Mouse (Mus musculus) heart, adult 10 weeks (tissue): Measurements from ENCODE around the gene Alg5. TPM values are rescaled to one million over a fixed set of nuclear protein-coding genes. Genes with fewer than 3 reads are reported as not detected.

Experiments used
- polyA plus RNA-seq: library from polyadenylated mRNA; stranded (reverse); fragments of 350-450 nt; fragmentation: Illumina TruSeq; extraction: RNeasy Lipid Tissue Mini Kit (QIAGEN cat#74804); gene quantifications from one replicate; pipeline ENCODE4 v1.2.3, GENCODE M21; 2014; ENCODE audit warnings: low read depth, low replicate concordance

Alg5 gene
- polyA plus RNA-seq = 16.2 TPM

DNA sequence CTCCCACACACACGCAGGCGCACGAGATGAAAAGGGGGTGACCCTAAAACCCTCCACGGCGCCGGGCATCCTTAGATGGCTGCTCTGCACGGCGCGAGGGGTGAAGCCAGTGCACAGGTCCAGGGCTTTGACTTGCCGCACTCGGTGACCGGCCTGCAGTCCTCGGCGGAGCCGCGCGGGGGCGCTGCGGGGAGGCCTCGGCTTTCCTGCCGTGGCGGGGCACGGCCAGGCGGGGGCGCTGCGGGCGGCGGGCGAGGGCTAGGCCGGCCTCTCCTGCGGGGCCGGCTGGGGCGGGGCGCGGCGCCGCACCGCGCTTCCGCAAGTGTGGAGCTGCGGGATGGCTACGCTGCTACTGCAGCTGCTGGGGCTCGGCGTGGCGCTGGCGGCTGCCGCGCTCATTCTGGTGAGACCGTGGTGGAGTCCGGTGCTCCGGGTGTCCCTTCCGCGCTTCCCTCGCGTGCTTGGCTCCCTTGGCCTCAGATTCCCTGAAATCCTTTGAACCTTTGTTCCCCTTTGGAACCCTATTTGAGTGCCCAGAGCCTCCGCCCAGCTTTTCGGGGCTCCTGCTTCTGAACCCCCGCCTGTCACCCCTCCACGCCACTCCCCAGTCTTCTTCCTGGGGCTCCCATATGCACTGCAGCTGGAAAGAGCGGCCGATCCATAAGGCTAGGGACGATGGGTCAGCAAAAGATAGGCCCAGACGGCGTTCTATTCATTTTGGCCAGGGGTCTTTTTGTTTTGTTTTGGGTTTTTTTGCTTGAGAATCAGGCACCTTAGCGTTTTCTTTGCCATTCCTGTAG lies at the start of gene Alg5, which contains the start of gene Exosc8:
Alg5 (plus strand) TSS at position 293 of the 800 bp plus-strand sequence.
Exosc8 (minus strand) TSS at position 147 of the 800 bp plus-strand sequence.

DNA sequence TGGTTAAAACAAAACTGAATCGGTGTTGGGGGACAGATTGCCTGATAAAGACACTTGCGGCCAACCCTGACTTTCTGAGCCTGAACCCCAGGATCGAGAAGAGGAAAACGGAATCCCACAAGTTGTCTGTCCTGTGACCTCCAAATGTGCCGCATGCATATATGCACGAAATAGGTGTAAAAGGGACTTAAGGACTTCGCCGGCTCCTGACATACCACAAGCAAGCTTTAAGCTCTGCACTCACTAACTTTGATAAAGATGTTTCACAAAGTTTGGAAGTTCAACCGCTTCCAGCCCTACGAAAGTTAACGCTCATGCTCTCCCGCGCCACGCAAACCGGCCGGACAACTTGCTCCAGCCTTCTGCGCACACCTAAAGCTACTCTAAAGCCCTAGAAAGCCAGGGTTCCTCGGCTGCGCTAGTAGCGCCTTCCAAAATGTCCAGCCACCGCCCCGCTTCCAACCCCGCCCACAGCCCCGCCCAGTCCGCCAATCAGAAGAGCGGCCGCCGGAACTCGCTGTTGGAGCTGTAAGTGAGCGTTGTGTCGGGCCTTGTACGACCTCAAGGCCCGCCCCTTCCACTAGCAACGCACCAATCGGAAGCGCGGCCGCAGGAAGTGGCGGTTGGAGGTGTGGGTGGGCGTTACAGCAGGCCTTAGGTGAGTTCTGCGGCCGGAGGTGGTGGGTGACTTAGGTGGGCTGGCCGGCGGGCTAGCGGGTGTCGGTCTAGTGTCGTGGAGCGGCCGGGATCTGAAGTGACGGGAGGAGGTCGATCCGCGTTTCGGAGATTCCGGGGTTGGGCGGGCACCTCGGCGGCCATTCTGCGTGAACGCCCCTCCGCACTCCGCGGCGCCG lies 42.9 kb upstream of the Alg5 start, which contains the start of gene Supt20:
Supt20 (plus strand) TSS at position 606 of the 854 bp plus-strand sequence.

DNA sequence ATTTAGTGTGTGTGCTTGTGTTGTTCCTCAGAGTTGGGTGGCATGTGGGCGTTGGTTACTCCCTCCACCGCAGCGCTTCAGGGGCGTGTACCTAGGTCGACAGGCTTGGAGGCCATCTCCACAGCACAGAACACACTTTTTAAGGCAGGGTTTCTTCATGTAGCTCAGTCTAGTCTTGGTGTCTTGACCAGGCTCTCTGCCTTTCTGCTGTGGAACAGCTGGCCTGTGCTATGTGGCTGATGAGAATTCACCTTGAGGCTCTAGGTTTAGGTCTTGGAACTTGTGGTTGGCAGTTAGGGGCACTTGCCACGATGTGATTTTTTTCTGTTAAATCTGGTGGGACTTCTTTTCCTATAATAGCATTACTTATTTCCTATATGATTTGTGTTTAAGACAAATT lies 21.1 kb upstream of the Alg5 start, which contains the start of gene Gm21958:
Gm21958 (minus strand) TSS at position 101 of the 400 bp plus-strand sequence.

DNA sequence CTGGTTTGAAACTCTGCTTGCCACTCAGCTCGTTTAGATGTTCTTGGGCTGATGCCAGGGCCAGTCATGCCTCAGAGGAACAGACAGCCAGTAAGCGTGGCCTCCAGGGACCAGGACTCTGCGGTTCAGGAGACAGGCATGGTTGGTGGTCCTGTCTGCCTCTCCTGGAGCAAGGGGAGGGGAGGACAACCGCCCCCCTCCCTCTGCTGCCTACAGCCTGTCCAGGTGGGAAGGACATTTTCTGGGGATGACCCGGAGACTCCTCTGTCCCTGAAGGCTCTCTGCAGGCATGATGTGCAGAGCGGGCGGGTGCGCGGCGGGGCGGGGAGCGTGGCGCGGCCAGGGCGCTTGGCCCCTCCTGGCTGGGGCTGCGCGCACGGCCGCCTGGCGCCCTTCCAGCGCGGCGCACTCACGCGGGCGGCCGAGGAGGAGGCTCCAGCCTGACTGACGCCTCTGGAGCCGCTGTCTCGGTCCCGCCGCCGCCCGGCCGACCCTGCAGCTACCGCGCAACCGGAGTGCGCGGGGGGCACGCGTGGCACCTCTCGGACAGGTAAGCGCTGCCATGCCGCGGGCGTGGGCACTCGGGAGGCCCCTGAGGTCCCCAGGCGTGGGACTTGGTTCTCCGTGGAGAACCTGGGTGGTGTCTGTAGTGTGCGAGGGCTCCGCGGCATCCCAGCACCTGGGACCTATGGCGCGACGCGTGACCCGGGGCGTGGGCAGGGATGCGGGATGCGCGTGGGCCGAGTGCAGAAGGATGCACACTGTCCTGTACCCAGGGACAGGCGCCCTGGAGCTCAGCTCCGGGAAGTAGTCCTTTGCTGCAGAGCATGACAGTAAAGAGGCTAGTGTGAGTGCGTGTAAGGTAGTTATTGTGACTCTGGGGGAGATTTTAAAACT lies 20.1 kb downstream of the Alg5 start, which contains the start of gene Smad9:
Smad9 (plus strand) TSS at position 438 of the 897 bp plus-strand sequence.

Other genes starting within 250 kb of the Alg5 start
- gene Supt20, start 42.7 kb upstream of the Alg5 start, polyA plus RNA-seq = 23.7 TPM
- not detected for gene Gm21958, start 21.2 kb upstream of the Alg5 start, polyA plus RNA-seq
- 25.1 TPM for gene Exosc8, start 146 bp upstream of the Alg5 start, polyA plus RNA-seq
- gene Smad9, start 20.0 kb downstream of the Alg5 start, polyA plus RNA-seq = 1.4 TPM
- gene Rfxap, start 72.3 kb downstream of the Alg5 start, polyA plus RNA-seq = 19.2 TPM
- 0.50 TPM for gene Sertm1, start 180.3 kb downstream of the Alg5 start, polyA plus RNA-seq